Mouse (Mus musculus) lung, postnatal 0 days (tissue): Measurements from ENCODE around the gene Pilrb1. TPM values are rescaled to one million over a fixed set of nuclear protein-coding genes. Genes with fewer than 3 reads are reported as not detected.

Experiments
- ATAC-seq: fragments of 200-750 bp; cut with Nextera tagmentation; 2 replicates; pipeline ENCODE4 v1.8.0; 2017; ENCODE audit warnings: moderate library complexity
- DNase-seq: peaks from one replicate; pipeline ENCODE4 v3.0.0-alpha.2; 2016; ENCODE audit warnings: low spot score
- H3K27ac ChIP-seq: fragments of 300-500 bp; sonication (generic); 2 replicates; pipeline ENCODE4 v1.5.1; 2014; ENCODE audit warnings: antibody characterized with exemption, mild to moderate bottlenecking, low read length, mixed read lengths
- H3K27me3 ChIP-seq: fragments of 300-500 bp; sonication (generic); replicated peaks from 2 replicates; pipeline ENCODE4 v1.6.1; 2014; ENCODE audit warnings: low read length, mixed read lengths; ENCODE audit not compliant: insufficient read depth
- H3K36me3 ChIP-seq: fragments of 300-500 bp; sonication (generic); 2 replicates; pipeline ENCODE4 v1.6.1; 2014; ENCODE audit warnings: low read length, mixed read lengths; ENCODE audit not compliant: insufficient read depth
- H3K4me1 ChIP-seq: fragments of 300-500 bp; sonication (generic); 2 replicates; pipeline ENCODE4 v1.6.1; 2014; ENCODE audit warnings: antibody characterized with exemption, low read depth, low read length, mixed read lengths; ENCODE audit not compliant: insufficient read depth
- H3K4me2 ChIP-seq: fragments of 300-500 bp; sonication (generic); replicated peaks from 2 replicates; pipeline ENCODE4 v1.6.1; 2014; ENCODE audit warnings: low read depth, mild to moderate bottlenecking, low read length, moderate library complexity, mixed read lengths
- H3K4me3 ChIP-seq: fragments of 300-500 bp; sonication (generic); 2 replicates; pipeline ENCODE4 v1.5.1; 2014; ENCODE audit warnings: low read depth, low read length
- H3K9ac ChIP-seq: fragments of 300-500 bp; sonication (generic); replicated peaks from 2 replicates; pipeline ENCODE4 v1.6.1; 2014; ENCODE audit warnings: low read depth, mild to moderate bottlenecking
- H3K9me3 ChIP-seq: fragments of 300-500 bp; sonication (generic); 2 replicates; pipeline ENCODE4 v1.6.1; 2016; ENCODE audit warnings: low read length, mixed read lengths
- CTCF ChIP-seq: IDR thresholded peaks from 2 replicates; pipeline ENCODE4 v1.5.1; 2016; ENCODE audit warnings: antibody characterized with exemption, mild to moderate bottlenecking
- EP300 ChIP-seq: IDR thresholded peaks from 2 replicates; pipeline ENCODE4 v1.6.1; 2016; ENCODE audit warnings: antibody characterized with exemption, mild to moderate bottlenecking, control low read depth
- WGBS: fragments of 180-500 bp; shearing (Covaris S2); extraction: QIAGEN DNeasy Blood & Tissue Kit; methylation state at CpG from one replicate; pipeline ENCODE4 v1.1.7; 2014; 5-methylcytosine and 5-hydroxymethylcytosine counted together
- polyA plus RNA-seq: library from polyadenylated mRNA; unstranded; fragments of >200 nt; fragmentation: Nextera tagmentation; extraction: Ambion mirVana; gene quantifications from 2 replicates; pipeline ENCODE4 v1.2.1, GENCODE M21; 2015

The Pilrb1 gene
- polyA plus RNA-seq, 1 experiment from 2014 or later: 4.7 TPM

GRCm38 (mm10) chr5:137822126-137822525 lies 35.8 kb downstream of the Pilrb1 start:
- H3K4me2 ChIP-seq: no peak overlapping the region
- no peaks in the 10 kb centered on the region for H3K9me3 ChIP-seq
- no peak for TF ChIP-seq CTCF
- no peak for TF ChIP-seq EP300
- H3K4me1 ChIP-seq: no peaks in the 10 kb centered on the region; the same call in 1 of the 2 replicates
- no peak overlapping the region for H3K27ac ChIP-seq
- DNase-seq (no peak), ATAC-seq (no peak)
- WGBS: 74% methylated on average over 4 of the region's 4 CpGs
- H3K27me3 ChIP-seq: no peaks in the 10 kb centered on the region
- H3K4me3 ChIP-seq: no peak overlapping the region
- H3K36me3 ChIP-seq: no peaks in the 10 kb centered on the region
- no peak overlapping the region for H3K9ac ChIP-seq

- Histone ChIP-seq H3K36me3 (no peaks in the 10 kb centered on the region), H3K9ac (no peak overlapping the region), H3K4me2 (no peak overlapping the region), H3K9me3 (no peaks in the 10 kb centered on the region), H3K27ac (no peak overlapping the region), H3K27me3 (no peaks in the 10 kb centered on the region), H3K4me3 (no peak overlapping the region), H3K4me1 (no peaks in the 10 kb centered on the region; the same call in 1 of the 2 replicates)
- ATAC-seq: peak; percentile 43
- WGBS: 34% methylated on average over 4 of the region's 4 CpGs
- no peak for TF ChIP-seq EP300
- no peak for TF ChIP-seq CTCF
- DNase-seq: peak; percentile 48
Measured at GRCm38 (mm10) chr5:137817466-137818222, 40.3 kb downstream of the Pilrb1 start.

- DNase-seq: no peak
- Histone ChIP-seq H3K36me3 (no peaks in the 10 kb centered on the region), H3K9me3 (no peaks in the 10 kb centered on the region), H3K27me3 (no peaks in the 10 kb centered on the region), H3K4me1 (no peaks in the 10 kb centered on the region), H3K27ac (no peak overlapping the region), H3K4me3 (no peak overlapping the region), H3K4me2 (no peak overlapping the region), H3K9ac (no peak overlapping the region)
- TF ChIP-seq CTCF: no peak
- TF ChIP-seq EP300: no peak
- 89% methylated on average over 5 of the region's 5 CpGs for WGBS
- no peak for ATAC-seq
Measured at GRCm38 (mm10) chr5:137808316-137808715, 49.6 kb downstream of the Pilrb1 start.

GRCm38 (mm10) chr5:137806158-137806557 lies 51.7 kb downstream of the Pilrb1 start:
- ATAC-seq (no peak), DNase-seq (no peak)
- no peaks in the 10 kb centered on the region for H3K9me3 ChIP-seq
- H3K27me3 ChIP-seq: no peaks in the 10 kb centered on the region
- no peaks in the 10 kb centered on the region for H3K36me3 ChIP-seq
- no peak overlapping the region for H3K9ac ChIP-seq
- no peak overlapping the region for H3K4me2 ChIP-seq
- no peaks in the 10 kb centered on the region for H3K4me1 ChIP-seq
- WGBS: 56% methylated on average over 1 of the region's 1 CpGs
- TF ChIP-seq CTCF (no peak), EP300 (no peak)
- H3K4me3 ChIP-seq: no peak overlapping the region
- no peak overlapping the region for H3K27ac ChIP-seq

Other genes with a start within 250 kb of the Pilrb1 start
- 86.6 and 101 TPM in 2 replicates for gene Pcolce, start 244.3 kb downstream of the Pilrb1 start, polyA plus RNA-seq
- 0.19 and 0.51 TPM in 2 replicates for gene Fbxo24, start 229.1 kb downstream of the Pilrb1 start, polyA plus RNA-seq
- 47.4 and 50.7 TPM in 2 replicates for gene Lrch4, start 229.0 kb downstream of the Pilrb1 start, polyA plus RNA-seq
- 11.6 and 12.3 TPM in 2 replicates for gene Gm20605, start 228.9 kb downstream of the Pilrb1 start, polyA plus RNA-seq
- 12.3 and 13.2 TPM in 2 replicates for gene Sap25, start 216.8 kb downstream of the Pilrb1 start, polyA plus RNA-seq
- 0.80 and 0.96 TPM in 2 replicates for gene Irs3, start 212.4 kb downstream of the Pilrb1 start, polyA plus RNA-seq
- gene Agfg2, start 173.4 kb downstream of the Pilrb1 start, polyA plus RNA-seq: 14.2 and 14.9 TPM in 2 replicates
- 0.51 and 0.65 TPM in 2 replicates for gene Nyap1, start 116.5 kb downstream of the Pilrb1 start, polyA plus RNA-seq
- 119 and 129 TPM in 2 replicates for gene Tsc22d4, start 112.4 kb downstream of the Pilrb1 start, polyA plus RNA-seq
- gene Ppp1r35, start 79.3 kb downstream of the Pilrb1 start, polyA plus RNA-seq: 28.8 and 29.8 TPM in 2 replicates
- 12.2 and 13.7 TPM in 2 replicates for gene Mepce, start 70.5 kb downstream of the Pilrb1 start, polyA plus RNA-seq
- gene Zcwpw1, start 70.3 kb downstream of the Pilrb1 start, polyA plus RNA-seq: 2.4 and 4.3 TPM in 2 replicates
- 12.5 and 12.6 TPM in 2 replicates for gene Pilra, start 21.8 kb downstream of the Pilrb1 start, polyA plus RNA-seq
- 6.1 and 6.2 TPM in 2 replicates for gene Pilrb2, start 13.7 kb upstream of the Pilrb1 start, polyA plus RNA-seq
- 2.1 and 2.6 TPM in 2 replicates for gene Cyp3a13, start 63.5 kb upstream of the Pilrb1 start, polyA plus RNA-seq
- not detected in 2 replicates for gene Gjc3, start 105.0 kb upstream of the Pilrb1 start, polyA plus RNA-seq
- 0.20 and 0.82 TPM in 2 replicates for gene Azgp1, start 123.4 kb upstream of the Pilrb1 start, polyA plus RNA-seq
- not detected in 2 replicates for gene Smok3a, start 163.2 kb upstream of the Pilrb1 start, polyA plus RNA-seq
- not detected in 2 replicates for gene Smok3b, start 163.3 kb upstream of the Pilrb1 start, polyA plus RNA-seq
- not detected in 2 replicates for gene Smok3c, start 195.1 kb upstream of the Pilrb1 start, polyA plus RNA-seq
- gene Zkscan1, start 227.0 kb upstream of the Pilrb1 start, polyA plus RNA-seq: 8.1 and 8.2 TPM in 2 replicates